Mouse (Mus musculus) CH12F3 (cell line): ENCODE measurements around the gene Csf3.
"Not testable (repeated sequence)": the region's sequence is repeated elsewhere in the genome, so short reads cannot be mapped to it uniquely, and the experiment has no call there.

Experiments
- in situ Hi-C: fragments of 300-500 bp; cut with MboI; formaldehyde crosslinking; loops from 2 replicates; pipeline ENCODE4 v1.14.3; 2020; ENCODE audit warnings: low sequenced_read_pairs

Csf3 gene

GRCm38 (mm10) chr11:98701213-98701670 lies at the start of gene Csf3:
TSS of gene Csf3 (plus strand) at chr11:98701263.
- in situ Hi-C loops: loop anchor here (5.0 kb wide), 1 partner anchor 76 kb away; the partner anchor contains the start of gene Nr1d1

- in situ Hi-C loops: not testable (repeated sequence)
Measured at GRCm38 (mm10) chr11:98655076-98655475, 46.0 kb upstream of the Csf3 start.

GRCm38 (mm10) chr11:98660517-98660916 lies 40.5 kb upstream of the Csf3 start:
- in situ Hi-C loops: no loop called here

- in situ Hi-C loops: no loop called here
Measured at GRCm38 (mm10) chr11:98664091-98664490, 37.0 kb upstream of the Csf3 start, which contains the start of gene Gsdma. TSS of gene Gsdma (plus strand) at chr11:98664351.

GRCm38 (mm10) chr11:98668984-98669383 lies 32.1 kb upstream of the Csf3 start:
- in situ Hi-C loops: no loop called here

GRCm38 (mm10) chr11:98671284-98671815 lies 29.7 kb upstream of the Csf3 start:
- in situ Hi-C loops: no loop called here

GRCm38 (mm10) chr11:98671857-98672256 lies 29.2 kb upstream of the Csf3 start:
- in situ Hi-C loops: no loop called here

GRCm38 (mm10) chr11:98672482-98672881 lies 28.6 kb upstream of the Csf3 start:
- in situ Hi-C loops: no loop called here

GRCm38 (mm10) chr11:98673136-98673535 lies 27.9 kb upstream of the Csf3 start:
- in situ Hi-C loops: not testable (repeated sequence)

- in situ Hi-C loops: no loop called here
Measured at GRCm38 (mm10) chr11:98675829-98676363, 25.2 kb upstream of the Csf3 start.

GRCm38 (mm10) chr11:98680023-98680422 lies 21.0 kb upstream of the Csf3 start:
- in situ Hi-C loops: no loop called here

- in situ Hi-C loops: not testable (repeated sequence)
Measured at GRCm38 (mm10) chr11:98680595-98680994, 20.5 kb upstream of the Csf3 start.

GRCm38 (mm10) chr11:98681186-98681585 lies 19.9 kb upstream of the Csf3 start:
- in situ Hi-C loops: no loop called here

- in situ Hi-C loops: no loop called here
Measured at GRCm38 (mm10) chr11:98681786-98682745, 19.0 kb upstream of the Csf3 start, which contains the start of gene Psmd3. TSS of gene Psmd3 (plus strand) at chr11:98682554.

- in situ Hi-C loops: no loop called here
Measured at GRCm38 (mm10) chr11:98682811-98683210, 18.3 kb upstream of the Csf3 start.

GRCm38 (mm10) chr11:98685642-98686041 lies 15.4 kb upstream of the Csf3 start:
- in situ Hi-C loops: no loop called here

GRCm38 (mm10) chr11:98686976-98687375 lies 14.1 kb upstream of the Csf3 start:
- in situ Hi-C loops: no loop called here

GRCm38 (mm10) chr11:98688009-98688408 lies 13.1 kb upstream of the Csf3 start:
- in situ Hi-C loops: no loop called here

- in situ Hi-C loops: no loop called here
Measured at GRCm38 (mm10) chr11:98693201-98693600, 7.9 kb upstream of the Csf3 start.

- in situ Hi-C loops: no loop called here
Measured at GRCm38 (mm10) chr11:98693746-98694145, 7.3 kb upstream of the Csf3 start.

GRCm38 (mm10) chr11:98694301-98694700 lies 6.8 kb upstream of the Csf3 start:
- in situ Hi-C loops: no loop called here

GRCm38 (mm10) chr11:98695408-98695807 lies 5.7 kb upstream of the Csf3 start:
- in situ Hi-C loops: no loop called here
